Mouse (Mus musculus): ENCODE results near the gene Sap18b. TPM values are rescaled to one million over a fixed set of nuclear protein-coding genes. Genes with fewer than 3 reads are reported as not detected.
"Not testable (repeated sequence)": the region's sequence is repeated elsewhere in the genome, so short reads cannot be mapped to it uniquely, and the experiment has no call there.

The Sap18b gene
- total RNA-seq (2021): 100 to 1,000 TPM; 170 to 181 TPM
- long read RNA-seq, experiment 1, transcript Sap18b-201 (1 exons, 789 nt): major isoform, 135 of 135 reads
- long read RNA-seq, experiment 1, partial matches to known transcripts: 0 of 135 reads
- long read RNA-seq, experiment 1, other reads (novel, unspliced or antisense): 0 of 135 reads
- long read RNA-seq, experiment 2, transcript Sap18b-201 (1 exons, 789 nt): major isoform, 44 of 44 reads
- long read RNA-seq, experiment 2, partial matches to known transcripts: 0 of 44 reads
- long read RNA-seq, experiment 2, other reads (novel, unspliced or antisense): 0 of 44 reads

GRCm38 (mm10) chr8:95825162-95825561, at the start of gene Sap18b:
Gene Sap18b (plus strand): TSS chr8:95825346.
- DNase-seq: not testable (repeated sequence)

- DNase-seq: no peak
Measured at GRCm38 (mm10) chr8:95781085-95781484, 44.1 kb upstream of the Sap18b start.

GRCm38 (mm10) chr8:95781775-95782174, 43.4 kb upstream of the Sap18b start:
- no peak for DNase-seq

GRCm38 (mm10) chr8:95782628-95783027, 42.5 kb upstream of the Sap18b start:
- no peak for DNase-seq

GRCm38 (mm10) chr8:95785591-95785990, 39.6 kb upstream of the Sap18b start:
- DNase-seq: peak; percentile 39 to 52

- not testable (repeated sequence) for DNase-seq
Measured at GRCm38 (mm10) chr8:95795333-95796061, 29.6 kb upstream of the Sap18b start.

GRCm38 (mm10) chr8:95799117-95799516, 26.0 kb upstream of the Sap18b start:
- no peak for DNase-seq

- no peak for DNase-seq
Measured at GRCm38 (mm10) chr8:95799891-95800290, 25.3 kb upstream of the Sap18b start.

GRCm38 (mm10) chr8:95800353-95800752, 24.8 kb upstream of the Sap18b start:
- DNase-seq: no peak

GRCm38 (mm10) chr8:95801476-95802064, 23.6 kb upstream of the Sap18b start:
- no peak for DNase-seq

GRCm38 (mm10) chr8:95802231-95802630, 22.9 kb upstream of the Sap18b start:
- no peak for DNase-seq

GRCm38 (mm10) chr8:95805482-95805881, 19.7 kb upstream of the Sap18b start:
- DNase-seq: no peak

- DNase-seq: peak; percentile 12 to 57
Measured at GRCm38 (mm10) chr8:95806461-95807191, 18.5 kb upstream of the Sap18b start.

GRCm38 (mm10) chr8:95807331-95807843, 17.8 kb upstream of the Sap18b start, which contains the start of gene Cnot1:
Gene Cnot1 (minus strand): TSS chr8:95807464.
- DNase-seq: peak; percentile 95

- peak; percentile 92 to 93 for DNase-seq
Measured at GRCm38 (mm10) chr8:95807861-95808260, 17.3 kb upstream of the Sap18b start.

- no peak for DNase-seq
Measured at GRCm38 (mm10) chr8:95808631-95809030, 16.5 kb upstream of the Sap18b start.

- DNase-seq: no peak
Measured at GRCm38 (mm10) chr8:95809116-95809515, 16.0 kb upstream of the Sap18b start.

GRCm38 (mm10) chr8:95810184-95810591, 15.0 kb upstream of the Sap18b start:
- DNase-seq: no peak

GRCm38 (mm10) chr8:95816044-95816708, 9.0 kb upstream of the Sap18b start:
- no peak for DNase-seq

- no peak for DNase-seq
Measured at GRCm38 (mm10) chr8:95817597-95817996, 7.5 kb upstream of the Sap18b start.

- DNase-seq: no peak
Measured at GRCm38 (mm10) chr8:95818211-95818610, 6.9 kb upstream of the Sap18b start.

GRCm38 (mm10) chr8:95821266-95821665, 3.9 kb upstream of the Sap18b start:
- DNase-seq: no peak
